Mouse (Mus musculus) T-helper 17 cell (primary cell): ENCODE data around the gene Ssc5d.
"Not testable (repeated sequence)": the region's sequence is repeated elsewhere in the genome, so short reads cannot be mapped to it uniquely, and the experiment has no call there.

Experiments used
- in situ Hi-C, 2 experiments: fragments of 300-600 bp; cut with MboI, MseI; formaldehyde crosslinking; loops; 1 replicate in 1 of 2; 2 replicates in 1 of 2; pipeline ENCODE4 v1.15.1; 2025; ENCODE audit warnings: high pct_unique_total_duplicates in 2 of 2

Ssc5d gene

GRCm38 (mm10) chr7:4925441-4926381 lies at the start of gene Ssc5d:
Gene Ssc5d (plus strand): TSS chr7:4925785.
- in situ Hi-C loops, result loop anchor here in 1 of 2 experiments (5.0 kb wide), 1 partner anchor 378 kb away; the partner anchor contains the start of gene Syt5

GRCm38 (mm10) chr7:4876753-4877221 lies 48.8 kb upstream of the Ssc5d start, which contains the start of gene Isoc2a:
Gene Isoc2a (plus strand): TSS chr7:4877153.
- in situ Hi-C loops, result no loop called here

- in situ Hi-C loops, result no loop called here
These were observed 48.4 kb upstream of the Ssc5d start for GRCm38 (mm10) chr7:4877226-4877625.

GRCm38 (mm10) chr7:4878186-4878585 lies 47.4 kb upstream of the Ssc5d start:
- in situ Hi-C loops, result no loop called here

GRCm38 (mm10) chr7:4879036-4879435 lies 46.5 kb upstream of the Ssc5d start:
- in situ Hi-C loops, result not testable (repeated sequence)

GRCm38 (mm10) chr7:4886680-4887079 lies 38.9 kb upstream of the Ssc5d start:
- in situ Hi-C loops, result no loop called here

- in situ Hi-C loops, result loop anchor here in 1 of 2 experiments (5.0 kb wide), 1 partner anchor 183 kb away; no protein-coding TSS in a partner anchor
These were observed 30.4 kb upstream of the Ssc5d start for GRCm38 (mm10) chr7:4895186-4895585.

- in situ Hi-C loops, result loop anchor here in 1 of 2 experiments (5.0 kb wide), 1 partner anchor 187 kb away; no protein-coding TSS in a partner anchor
These were observed 26.5 kb upstream of the Ssc5d start for GRCm38 (mm10) chr7:4898851-4899648.

GRCm38 (mm10) chr7:4899649-4900522 lies 25.7 kb upstream of the Ssc5d start:
- in situ Hi-C loops, result loop anchor here in 1 of 2 experiments (5.0 kb wide), 1 partner anchor 188 kb away; no protein-coding TSS in a partner anchor

GRCm38 (mm10) chr7:4900523-4900851 lies 25.1 kb upstream of the Ssc5d start:
- in situ Hi-C loops, result no loop called here

GRCm38 (mm10) chr7:4901171-4901570 lies 24.4 kb upstream of the Ssc5d start:
- in situ Hi-C loops, result no loop called here

GRCm38 (mm10) chr7:4902404-4902803 lies 23.2 kb upstream of the Ssc5d start:
- in situ Hi-C loops, result no loop called here

GRCm38 (mm10) chr7:4906466-4906950 lies 19.1 kb upstream of the Ssc5d start, which contains the start of gene Gm36210:
Gene Gm36210 (minus strand): TSS chr7:4906516.
- in situ Hi-C loops, result no loop called here

- in situ Hi-C loops, result no loop called here
These were observed 14.0 kb upstream of the Ssc5d start for GRCm38 (mm10) chr7:4911561-4911960.

- in situ Hi-C loops, result no loop called here
These were observed 13.3 kb upstream of the Ssc5d start for GRCm38 (mm10) chr7:4912248-4912647.

- in situ Hi-C loops, result loop anchor here in 1 of 2 experiments (5.0 kb wide), 1 partner anchor 102 kb away; the partner anchor contains the start of gene Gm44973
These were observed 10.4 kb upstream of the Ssc5d start, which contains the start of gene Zfp628 for GRCm38 (mm10) chr7:4915007-4915665. Gene Zfp628 (plus strand): TSS chr7:4915217.

GRCm38 (mm10) chr7:4915669-4916416 lies 9.7 kb upstream of the Ssc5d start:
- in situ Hi-C loops, result loop anchor here in 1 of 2 experiments (5.0 kb wide), 1 partner anchor 101 kb away; the partner anchor contains the start of gene Gm44973

- in situ Hi-C loops, result loop anchor here in 1 of 2 experiments (5.0 kb wide), 1 partner anchor 100 kb away; the partner anchor contains the start of gene Gm44973
These were observed 8.1 kb upstream of the Ssc5d start for GRCm38 (mm10) chr7:4917494-4917893.

GRCm38 (mm10) chr7:4918681-4919080 lies 6.9 kb upstream of the Ssc5d start:
- in situ Hi-C loops, result loop anchor here in 1 of 2 experiments (5.0 kb wide), 1 partner anchor 99 kb away; the partner anchor contains the start of gene Gm44973
